ENCODE assay signal across 22 mouse cellular contexts in genomic region chr2:26068592-26068991, GRCm38 (mm10). TPM values are rescaled to one million over a fixed set of nuclear protein-coding genes. Genes with fewer than 3 reads are reported as not detected.
DNase-seq lines count a peak whose midpoint lies in the region; ATAC-seq and TF ChIP-seq lines count a peak whose summit lies in the region.
"Had no signal": no experiment of that assay in that cellular context is flagged by ENCODE, and none has a peak within 500 bp of the region (broad histone marks: within the 10 kb centered on the region; RNA-seq: fewer than 3 reads in every experiment).

No protein-coding gene starts in this region.

- H3K27ac ChIP-seq in liver, embryonic 14.5 days: peak overlapping the region; percentile 56
- no peak overlapping the region for H3K27ac ChIP-seq in liver, embryonic 11.5 days (ENCODE audit: low read depth, low read length)
- H3K27ac ChIP-seq in liver, embryonic 15.5 days (replicated peaks): peak overlapping the region; percentile 24; the same call in 1 of the 2 replicates
- no peak overlapping the region for H3K27ac ChIP-seq in midbrain, postnatal 0 days (ENCODE audit: low read depth, low read length)
- H3K27ac ChIP-seq: embryonic facial prominence, embryonic 15.5 days; forebrain, embryonic 13.5 days; hindbrain, embryonic 12.5 days had no signal

- H3K9ac ChIP-seq in liver, embryonic 14.5 days (replicated peaks): peak overlapping the region; percentile 42
- H3K9ac ChIP-seq in liver, embryonic 11.5 days (ENCODE audit: low read depth, low read length): no peak overlapping the region
- no peak overlapping the region for H3K9ac ChIP-seq in liver, embryonic 15.5 days
- no peak overlapping the region for H3K9ac ChIP-seq in midbrain, postnatal 0 days (replicated peaks; ENCODE audit: low read length, poor library complexity, severe bottlenecking)
- H3K9ac ChIP-seq: embryonic facial prominence, embryonic 15.5 days; forebrain, embryonic 13.5 days; forebrain, postnatal 0 days; hindbrain, embryonic 12.5 days had no signal

- H3K4me1 ChIP-seq in liver, embryonic 14.5 days (replicated peaks; ENCODE audit: control insufficient read depth in 2 of 2, insufficient read depth in 2 of 2, low read length in 1 of 2): peaks cover 4 to 13% of the 10 kb centered on the region in 2 experiments
- H3K4me1 ChIP-seq in liver, embryonic 11.5 days (replicated peaks; ENCODE audit: control insufficient read depth, insufficient read depth, low read length): no peaks in the 10 kb centered on the region
- H3K4me1 ChIP-seq in liver, embryonic 15.5 days (replicated peaks): peaks cover 16% of the 10 kb centered on the region
- H3K4me1 ChIP-seq in midbrain, postnatal 0 days (ENCODE audit: insufficient read depth, low read length): no peaks in the 10 kb centered on the region

- no peak for DNase-seq in frontal cortex, postnatal 25 days (ENCODE audit: low spot score in 2 of 2)
- DNase-seq in liver, embryonic 14.5 days (ENCODE audit: low read depth in 3 of 3, low spot score in 3 of 3): no peak
- DNase-seq in liver, embryonic 11.5 days (ENCODE audit: low spot score): no peak
- no peak for DNase-seq in thymus, postnatal 4 days
- DNase-seq in midbrain, postnatal 0 days (ENCODE audit: low spot score): no peak
- DNase-seq: adrenal gland, adult 2 months; adrenal gland, postnatal 25 days; cerebellum, adult 2 months; cerebellum, postnatal 10 days; embryo, embryonic 11 days; forebrain, postnatal 0 days; gastrocnemius, postnatal 36 days; heart, adult 11 months; heart, postnatal 10 days; heart, postnatal 4 days had no signal

- no peak for TF ChIP-seq CTCF in liver, embryonic 14.5 days (IDR thresholded peaks at IDR 0.05; ENCODE audit: low read depth)
- no peak for TF ChIP-seq CTCF in midbrain, postnatal 0 days (IDR thresholded peaks at IDR 0.05)

- H3K9me3 ChIP-seq in liver, embryonic 14.5 days (ENCODE audit: control insufficient read depth, low read length): no peaks in the 10 kb centered on the region
- no peaks in the 10 kb centered on the region for H3K9me3 ChIP-seq in liver, embryonic 11.5 days (ENCODE audit: control insufficient read depth, low read length)
- no peaks in the 10 kb centered on the region for H3K9me3 ChIP-seq in liver, embryonic 15.5 days (replicated peaks)
- no peaks in the 10 kb centered on the region for H3K9me3 ChIP-seq in midbrain, postnatal 0 days (ENCODE audit: low read length)
- H3K9me3 ChIP-seq: embryonic facial prominence, embryonic 15.5 days; forebrain, embryonic 13.5 days; heart, embryonic 10.5 days; hindbrain, embryonic 12.5 days had no signal

- H3K27me3 ChIP-seq in liver, embryonic 14.5 days (ENCODE audit: control insufficient read depth, insufficient read depth, low read length): no peaks in the 10 kb centered on the region
- no peaks in the 10 kb centered on the region for H3K27me3 ChIP-seq in liver, embryonic 11.5 days (replicated peaks; ENCODE audit: control insufficient read depth, insufficient read depth, low read length)
- no peaks in the 10 kb centered on the region for H3K27me3 ChIP-seq in liver, embryonic 15.5 days
- no peaks in the 10 kb centered on the region for H3K27me3 ChIP-seq in midbrain, postnatal 0 days (ENCODE audit: insufficient read depth, low read length)
- H3K27me3 ChIP-seq: embryonic facial prominence, embryonic 15.5 days; forebrain, embryonic 13.5 days; hindbrain, embryonic 12.5 days had no signal

- no peak overlapping the region for H3K4me3 ChIP-seq in liver, embryonic 14.5 days (ENCODE audit: insufficient read depth in 1 of 2, low read depth in 2 of 2, low read length in 2 of 2)
- H3K4me3 ChIP-seq in liver, embryonic 11.5 days (ENCODE audit: low read depth, low read length): no peak overlapping the region
- H3K4me3 ChIP-seq in liver, embryonic 15.5 days (replicated peaks): no peak overlapping the region
- H3K4me3 ChIP-seq in midbrain, postnatal 0 days (ENCODE audit: low read depth, low read length): no peak overlapping the region
- H3K4me3 ChIP-seq: embryonic facial prominence, embryonic 15.5 days; forebrain, embryonic 13.5 days; heart, embryonic 10.5 days; hindbrain, embryonic 12.5 days had no signal

- WGBS in liver, embryonic 14.5 days (ENCODE audit: insufficient replicate concordance): 74% methylated on average over 1 of the region's 1 CpGs
- WGBS in liver, embryonic 11.5 days: 85% methylated on average over 1 of the region's 1 CpGs
- 76% methylated on average over 1 of the region's 1 CpGs for WGBS in liver, embryonic 15.5 days (ENCODE audit: insufficient replicate concordance)
- 73% methylated on average over 1 of the region's 1 CpGs for WGBS in midbrain, postnatal 0 days

- TF ChIP-seq EP300 in liver, embryonic 14.5 days (IDR thresholded peaks at IDR 0.05; ENCODE audit: low read depth): no peak

- H3K4me2 ChIP-seq in liver, embryonic 14.5 days (ENCODE audit: low read depth): peak overlapping the region; percentile 18
- no peak overlapping the region for H3K4me2 ChIP-seq in liver, embryonic 11.5 days
- H3K4me2 ChIP-seq in liver, embryonic 15.5 days: peak overlapping the region; percentile 8; the same call in 1 of the 2 replicates
- no peak overlapping the region for H3K4me2 ChIP-seq in midbrain, postnatal 0 days (ENCODE audit: low read depth, low read length, poor library complexity, severe bottlenecking)
- H3K4me2 ChIP-seq: embryonic facial prominence, embryonic 15.5 days; forebrain, embryonic 13.5 days; hindbrain, embryonic 12.5 days had no signal

- peak; percentile 28; the same call in 1 of the 2 replicates for ATAC-seq in frontal cortex, adult (ENCODE audit: low TSS enrichment)
- ATAC-seq in liver, embryonic 14.5 days (ENCODE audit: insufficient read depth): peak; percentile 49; the same call in 1 of the 2 replicates
- no peak for ATAC-seq in liver, embryonic 11.5 days (replicated peaks; ENCODE audit: low FRiP score)
- peak; percentile 55; the same call in 1 of the 2 replicates for ATAC-seq in liver, embryonic 15.5 days (ENCODE audit: insufficient read depth)
- ATAC-seq in midbrain, postnatal 0 days (ENCODE audit: low FRiP score): no peak
- ATAC-seq: forebrain, embryonic 13.5 days; forebrain, postnatal 0 days; hindbrain, embryonic 16.5 days had no signal

- no peaks in the 10 kb centered on the region for H3K36me3 ChIP-seq in liver, embryonic 14.5 days (replicated peaks; ENCODE audit: control insufficient read depth, insufficient read depth, low read depth)
- H3K36me3 ChIP-seq in liver, embryonic 11.5 days (ENCODE audit: control insufficient read depth, insufficient read depth, low read length): no peaks in the 10 kb centered on the region
- no peaks in the 10 kb centered on the region for H3K36me3 ChIP-seq in liver, embryonic 15.5 days (replicated peaks)
- H3K36me3 ChIP-seq in midbrain, postnatal 0 days (ENCODE audit: insufficient read depth, low read length): no peaks in the 10 kb centered on the region
- H3K36me3 ChIP-seq: embryonic facial prominence, embryonic 15.5 days; heart, embryonic 10.5 days; hindbrain, embryonic 12.5 days had no signal

RNA-seq across cellular contexts. Expression of gene Ubac1, which starts 47.0 kb away (rescaled TPM):
- 259 and 320 TPM in 2 replicates for polyA plus RNA-seq in liver, embryonic 14.5 days (2012; rRNA removed)
- 504 and 526 TPM in 2 replicates for polyA plus RNA-seq in liver, embryonic 14.5 days (2014; fragmentation: Nextera tagmentation; extraction: Ambion mirVana)
- 290 and 303 TPM in 2 replicates for polyA plus RNA-seq in liver, embryonic 11.5 days (2014; fragmentation: Nextera tagmentation; extraction: Ambion mirVana)
- polyA plus RNA-seq in liver, embryonic 15.5 days (2015; fragmentation: Nextera tagmentation; extraction: Ambion mirVana): 437 and 467 TPM in 2 replicates
- total RNA-seq in midbrain, postnatal 0 days (2014; rRNA removed): 100 and 123 TPM in 2 replicates
- 151 and 158 TPM in 2 replicates for polyA plus RNA-seq in midbrain, postnatal 0 days (2015; fragmentation: Nextera tagmentation; extraction: Ambion mirVana)

RNA-seq across cellular contexts. Expression of gene Nacc2, which starts 54.4 kb away (rescaled TPM):
- 1.4 TPM in 2 replicates for polyA plus RNA-seq in liver, embryonic 14.5 days (2012; rRNA removed)
- 2.4 and 3.1 TPM in 2 replicates for polyA plus RNA-seq in liver, embryonic 14.5 days (2014; fragmentation: Nextera tagmentation; extraction: Ambion mirVana)
- polyA plus RNA-seq in liver, embryonic 11.5 days (2014; fragmentation: Nextera tagmentation; extraction: Ambion mirVana): 4.0 TPM in 2 replicates
- polyA plus RNA-seq in liver, embryonic 15.5 days (2015; fragmentation: Nextera tagmentation; extraction: Ambion mirVana): 3.4 and 4.3 TPM in 2 replicates
- 35.2 and 40.7 TPM in 2 replicates for total RNA-seq in midbrain, postnatal 0 days (2014; rRNA removed)
- polyA plus RNA-seq in midbrain, postnatal 0 days (2015; fragmentation: Nextera tagmentation; extraction: Ambion mirVana): 21.4 and 23.9 TPM in 2 replicates

Comparison
In these comparisons a context has a peak if more than half of its experiments do, and no peak if none do; other contexts are left out.
1. ATAC-seq: peak in frontal cortex, adult (single experiment), liver, embryonic 14.5 days (single experiment) and liver, embryonic 15.5 days (single experiment); none in liver, embryonic 11.5 days (single experiment) and midbrain, postnatal 0 days (single experiment).
2. H3K27ac ChIP-seq: peak in liver, embryonic 14.5 days (single experiment) and liver, embryonic 15.5 days (single experiment); none in liver, embryonic 11.5 days (single experiment) and midbrain, postnatal 0 days (single experiment).
3. H3K4me2 ChIP-seq: peak in liver, embryonic 14.5 days (single experiment) and liver, embryonic 15.5 days (single experiment); none in liver, embryonic 11.5 days (single experiment) and midbrain, postnatal 0 days (single experiment).